Mouse (Mus musculus) macrophage (primary cell): Measurements from ENCODE around the gene Hmgn2. TPM values are rescaled to one million over a fixed set of nuclear protein-coding genes. Genes with fewer than 3 reads are reported as not detected.
A peak's percentile ranks its signal among the peaks of the same experiment; 100 is the strongest.
"Not testable (repeated sequence)": the region's sequence is repeated elsewhere in the genome, so short reads cannot be mapped to it uniquely, and the experiment has no call there.

ENCODE experiments used
- H3K27ac ChIP-seq: fragments of 350-480 bp; formaldehyde crosslinking; 2 replicates; pipeline ENCODE4 v1.9.0; 2021
- H3K36me3 ChIP-seq: fragments of 350-480 bp; formaldehyde crosslinking; 2 replicates; pipeline ENCODE4 v1.9.0; 2021; ENCODE audit errors: inconsistent target
- H3K4me3 ChIP-seq: fragments of 350-480 bp; formaldehyde crosslinking; 2 replicates; pipeline ENCODE4 v1.9.0; 2021; ENCODE audit errors: inconsistent target
- H3K79me2 ChIP-seq: fragments of 350-480 bp; formaldehyde crosslinking; 2 replicates; pipeline ENCODE4 v1.9.0; 2021; ENCODE audit errors: inconsistent target
- WGBS: methylation state at CpG from one replicate; pipeline ENCODE4 v1.1.7; 2026; ENCODE audit warnings: inconsistent platforms; ENCODE audit not compliant: missing documents; 5-methylcytosine and 5-hydroxymethylcytosine counted together
- polyA plus RNA-seq: library from polyadenylated mRNA; stranded (reverse); fragments of 250-400 nt; gene quantifications from 3 replicates; pipeline ENCODE4 v1.2.4, GENCODE M21; 2018; ENCODE audit warnings: inconsistent platforms

The Hmgn2 gene
- polyA plus RNA-seq, 1 experiment from 2014 or later, result 209 TPM

DNA sequence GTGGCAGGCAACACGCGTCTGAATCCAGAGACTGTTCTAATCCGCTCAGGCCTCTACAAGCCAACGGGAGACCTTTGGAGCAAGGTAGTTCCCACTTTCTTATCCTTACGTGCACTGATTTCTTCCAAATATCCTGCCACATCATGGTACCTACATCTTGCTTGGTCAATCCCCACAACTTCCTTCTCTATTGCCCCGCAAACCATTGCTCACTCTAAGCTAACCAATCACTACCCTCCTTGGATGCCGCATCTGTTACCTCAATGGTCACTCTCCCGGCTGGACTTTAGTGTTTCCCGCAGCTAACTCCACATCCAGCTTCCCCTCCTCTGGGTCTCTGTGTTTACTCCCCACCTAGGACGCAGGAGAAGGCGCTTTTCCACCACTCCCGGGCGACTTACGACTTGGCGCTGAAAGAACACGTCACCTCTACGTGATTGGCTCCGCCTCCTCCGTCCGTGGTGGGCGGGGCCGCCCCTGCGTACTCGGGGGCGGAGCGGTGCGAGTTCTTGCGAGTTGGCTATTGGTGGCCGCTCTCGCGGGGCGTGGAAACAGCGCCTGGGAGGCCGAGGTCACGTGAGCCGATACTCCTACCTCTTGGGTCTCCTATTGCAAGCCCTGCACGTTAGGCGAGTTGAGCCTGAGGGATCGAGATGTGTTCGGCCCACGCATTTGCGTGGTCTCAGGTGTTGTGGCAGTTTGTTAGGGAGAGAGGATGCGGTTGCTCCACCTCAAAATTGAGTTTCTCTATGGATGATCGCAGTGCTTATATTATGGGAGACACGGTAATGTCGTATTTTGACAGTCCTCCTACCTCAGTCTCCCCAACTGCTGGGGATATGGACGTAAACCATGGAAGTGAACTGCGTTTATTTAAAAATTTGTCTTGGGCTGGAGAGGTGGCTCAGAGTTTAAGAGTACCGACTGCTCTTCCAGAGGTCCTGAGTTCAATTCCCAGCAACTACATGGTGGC, 32.3 kb upstream of the Hmgn2 start, which contains the start of gene Dhdds:
Dhdds (minus strand) TSS at position 453 of the 973 bp plus-strand sequence.
- 2% methylated on average over 48 of the region's 49 CpGs for WGBS
- Histone ChIP-seq H3K27ac (peak within 1 kb of the TSS; percentile 34), H3K4me3 (peak within 1 kb of the TSS; percentile 61), H3K36me3 (peaks cover 7% of the 10 kb centered on the region; the same call in 1 of the 2 replicates), H3K79me2 (peaks cover 29% of the 10 kb centered on the region)

DNA sequence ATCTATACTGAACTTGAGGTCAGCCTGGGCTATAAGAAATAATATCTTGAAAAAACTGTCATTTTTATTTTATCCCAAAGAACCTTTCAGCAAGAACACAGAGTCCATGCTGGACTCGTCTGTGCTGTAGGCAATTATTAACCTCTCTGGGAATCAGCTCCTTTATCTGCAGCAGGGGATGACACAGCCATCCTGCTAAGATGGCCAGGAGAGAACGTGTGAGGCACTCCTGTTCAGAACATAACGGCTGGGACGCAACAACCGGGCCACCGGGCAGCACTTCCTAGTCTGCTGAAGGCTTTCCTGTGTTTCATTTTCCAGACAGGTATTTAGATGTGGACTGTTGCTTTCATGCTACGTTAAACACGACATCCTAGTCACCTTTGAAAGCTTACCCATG, 26.2 kb upstream of the Hmgn2 start:
- 93% methylated on average over 8 of the region's 8 CpGs for WGBS
- Histone ChIP-seq H3K36me3 (peaks cover 58% of the 10 kb centered on the region), H3K4me3 (no peak overlapping the region), H3K27ac (no peak overlapping the region), H3K79me2 (peaks cover 20% of the 10 kb centered on the region)

DNA sequence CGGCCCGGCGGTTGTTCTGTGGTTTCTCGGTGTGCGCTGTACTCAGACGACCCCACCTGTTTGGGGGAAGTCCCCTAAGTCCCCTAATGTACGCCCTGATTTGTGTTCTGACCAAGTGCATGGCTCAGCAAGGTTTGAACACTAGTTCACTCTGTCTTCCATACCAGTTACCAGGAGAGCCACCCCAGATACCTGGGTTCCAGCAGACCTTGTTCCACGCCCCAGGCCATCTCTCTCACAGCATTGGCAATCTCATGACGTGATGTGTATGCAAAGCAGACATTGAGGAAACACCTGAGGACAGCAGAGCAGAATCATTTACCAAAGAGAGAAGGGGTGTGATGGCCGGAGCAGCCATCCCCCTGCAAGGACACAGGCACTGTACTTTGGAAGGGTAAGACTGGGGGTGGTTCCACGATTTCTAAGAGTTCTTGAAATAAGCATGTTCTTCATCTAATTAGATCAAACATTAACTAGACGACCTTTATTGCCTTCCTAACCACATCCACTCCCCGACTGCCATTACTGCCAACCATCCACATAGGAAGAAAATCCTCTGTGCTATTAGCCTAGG, 22.7 kb upstream of the Hmgn2 start:
- no peak overlapping the region for H3K27ac ChIP-seq
- no peak overlapping the region for H3K4me3 ChIP-seq
- WGBS, result 87% methylated on average over 13 of the region's 13 CpGs
- H3K36me3 ChIP-seq, result peaks cover 83% of the 10 kb centered on the region
- no peaks in the 10 kb centered on the region for H3K79me2 ChIP-seq

DNA sequence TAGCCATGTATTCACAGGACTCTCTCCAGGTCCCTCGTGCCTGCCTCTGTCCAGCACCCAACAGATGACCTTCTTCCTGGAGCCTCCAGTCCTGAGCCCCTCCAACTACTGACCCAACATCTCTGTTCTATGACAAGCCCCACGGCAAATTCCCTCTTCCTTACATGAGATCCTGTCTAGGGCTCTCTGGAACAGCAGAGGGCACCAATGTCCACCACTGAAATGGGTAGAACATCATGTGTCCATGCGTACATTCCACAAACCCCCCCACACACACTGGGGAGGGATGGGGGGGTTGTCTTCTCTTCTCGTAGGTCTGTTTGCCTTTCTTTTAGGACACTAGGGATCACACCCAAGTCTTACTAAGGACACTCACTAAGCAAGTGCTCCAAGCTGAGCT, 21.6 kb upstream of the Hmgn2 start:
- Histone ChIP-seq H3K79me2 (no peaks in the 10 kb centered on the region), H3K27ac (no peak overlapping the region), H3K36me3 (peaks cover 79% of the 10 kb centered on the region), H3K4me3 (no peak overlapping the region)
- WGBS, result 90% methylated on average over 4 of the region's 4 CpGs

DNA sequence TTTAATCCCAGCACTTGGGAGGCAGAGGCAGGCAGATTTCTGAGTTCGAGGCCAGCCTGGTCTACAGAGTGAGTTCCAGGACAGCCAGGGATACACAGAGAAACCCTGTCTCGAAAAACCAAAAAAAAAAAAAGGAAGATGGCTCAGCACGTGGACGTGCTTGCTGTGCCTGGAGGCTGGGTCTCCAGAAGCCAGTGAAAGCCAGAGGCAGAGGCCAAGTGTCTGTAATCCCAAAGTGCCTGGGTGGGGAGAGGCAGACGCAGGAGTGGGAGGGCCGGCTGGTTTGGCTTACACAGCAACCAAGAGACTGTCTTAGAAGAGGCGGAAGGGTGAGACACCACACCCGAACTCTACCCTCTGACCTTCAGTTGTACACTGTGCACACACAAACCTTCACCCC, 19.8 kb upstream of the Hmgn2 start:
- not testable (repeated sequence) for H3K79me2 ChIP-seq, H3K4me3 ChIP-seq, H3K27ac ChIP-seq
- peaks cover 63% of the 10 kb centered on the region for H3K36me3 ChIP-seq
- WGBS, result 98% methylated on average over 6 of the region's 8 CpGs

DNA sequence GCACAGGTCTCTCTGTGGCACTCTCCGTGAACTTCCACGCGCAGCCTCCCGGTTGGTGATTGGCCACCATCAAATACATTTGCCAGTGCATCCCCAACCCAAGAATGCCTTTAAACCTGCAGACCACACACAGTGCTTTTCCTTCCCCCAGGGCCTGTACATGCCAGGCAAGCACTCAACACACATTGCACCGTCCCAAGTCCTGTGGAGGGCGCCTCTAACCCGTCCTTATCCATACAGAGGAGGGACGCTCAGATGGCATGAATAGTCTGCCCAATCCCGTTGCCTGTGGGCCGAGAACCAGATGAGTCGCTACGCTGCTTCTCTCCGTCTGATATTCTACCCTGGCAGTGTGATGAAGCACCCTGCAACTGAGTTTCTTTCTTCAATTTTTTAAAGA, 14.5 kb upstream of the Hmgn2 start:
- Histone ChIP-seq H3K36me3 (peaks cover 64% of the 10 kb centered on the region), H3K27ac (no peak overlapping the region), H3K4me3 (no peak overlapping the region), H3K79me2 (no peaks in the 10 kb centered on the region)
- 96% methylated on average over 13 of the region's 13 CpGs for WGBS

DNA sequence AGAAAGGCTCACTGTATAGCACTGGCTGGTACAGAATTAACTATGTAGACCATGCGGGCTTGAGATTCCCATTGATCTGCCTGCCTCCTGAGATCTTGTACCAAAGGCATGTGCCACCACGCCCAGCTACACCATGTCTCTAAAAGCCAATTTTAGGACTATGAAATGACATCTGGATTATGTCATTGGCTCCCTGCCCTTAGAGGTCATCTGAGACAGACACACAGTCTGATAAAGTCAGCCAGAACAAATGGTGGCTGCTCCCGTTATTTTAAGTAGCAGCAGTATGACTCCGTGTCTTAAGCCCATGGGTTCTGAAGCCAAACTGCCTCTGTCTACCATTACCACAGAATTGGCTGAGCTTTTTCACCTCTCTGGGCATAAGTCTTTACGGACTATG, 12.0 kb upstream of the Hmgn2 start:
- H3K79me2 ChIP-seq, result no peaks in the 10 kb centered on the region
- no peak overlapping the region for H3K27ac ChIP-seq
- peaks cover 47% of the 10 kb centered on the region for H3K36me3 ChIP-seq
- no peak overlapping the region for H3K4me3 ChIP-seq
- 99% methylated on average over 5 of the region's 5 CpGs for WGBS

DNA sequence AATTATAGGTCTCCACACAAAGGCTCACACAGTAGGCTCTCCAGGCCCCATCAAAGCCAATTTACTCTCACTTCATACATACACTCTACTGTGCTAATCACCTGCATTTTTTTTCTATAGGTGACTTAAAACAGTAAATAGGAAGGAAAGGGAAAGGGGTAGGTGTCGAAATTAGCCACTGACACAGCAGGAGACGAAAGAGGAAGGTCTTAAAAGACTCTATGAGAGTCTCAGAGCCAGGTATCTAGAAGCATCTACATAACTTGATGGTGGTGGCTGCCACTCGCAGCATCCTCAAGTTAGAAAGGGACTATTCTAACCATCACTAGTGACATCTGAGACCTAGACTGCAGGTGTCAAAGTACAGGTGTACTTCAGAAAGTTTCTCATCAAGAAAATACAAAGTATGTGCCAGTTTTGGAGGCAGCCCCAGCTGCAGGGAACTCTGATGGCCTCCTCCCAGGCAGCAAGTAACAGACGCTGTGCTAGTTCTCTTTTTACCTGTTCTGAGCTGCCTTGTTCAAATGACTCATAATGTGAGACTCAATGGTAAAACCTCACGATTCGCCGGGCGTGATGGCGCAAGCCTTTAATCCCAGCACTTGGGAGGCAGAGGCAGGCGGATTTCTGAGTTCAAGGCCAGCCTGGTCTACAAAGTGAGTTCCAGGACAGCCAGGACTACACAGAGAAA, 9.7 kb upstream of the Hmgn2 start:
- H3K27ac ChIP-seq, result no peak overlapping the region
- WGBS, result 75% methylated on average over 10 of the region's 10 CpGs
- no peaks in the 10 kb centered on the region for H3K79me2 ChIP-seq
- H3K36me3 ChIP-seq, result peaks cover 44% of the 10 kb centered on the region
- no peak overlapping the region for H3K4me3 ChIP-seq

DNA sequence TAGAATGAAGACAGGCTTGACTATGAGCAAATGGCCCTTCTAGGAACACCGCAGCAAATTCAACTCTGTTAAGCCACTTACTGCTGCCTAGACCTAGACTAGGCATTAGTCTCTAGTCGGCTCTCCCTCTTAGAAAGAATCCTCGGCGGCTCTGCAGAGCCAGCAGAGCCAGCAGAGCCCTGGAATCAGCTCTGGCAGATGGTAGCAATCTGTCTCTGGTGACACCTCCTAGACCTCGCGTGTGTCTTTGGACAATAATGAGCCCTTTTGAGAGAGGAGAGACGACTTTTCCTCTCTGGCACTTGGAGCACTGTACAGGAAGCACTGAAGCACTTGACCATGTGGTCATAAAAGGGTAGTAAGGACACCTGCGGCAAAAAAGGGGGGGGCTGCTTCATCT, 3.3 kb upstream of the Hmgn2 start:
- WGBS, result 91% methylated on average over 8 of the region's 8 CpGs
- Histone ChIP-seq H3K79me2 (peaks cover 3% of the 10 kb centered on the region), H3K27ac (no peak overlapping the region), H3K36me3 (peaks cover 4% of the 10 kb centered on the region; the same call in 1 of the 2 replicates), H3K4me3 (no peak overlapping the region)

DNA sequence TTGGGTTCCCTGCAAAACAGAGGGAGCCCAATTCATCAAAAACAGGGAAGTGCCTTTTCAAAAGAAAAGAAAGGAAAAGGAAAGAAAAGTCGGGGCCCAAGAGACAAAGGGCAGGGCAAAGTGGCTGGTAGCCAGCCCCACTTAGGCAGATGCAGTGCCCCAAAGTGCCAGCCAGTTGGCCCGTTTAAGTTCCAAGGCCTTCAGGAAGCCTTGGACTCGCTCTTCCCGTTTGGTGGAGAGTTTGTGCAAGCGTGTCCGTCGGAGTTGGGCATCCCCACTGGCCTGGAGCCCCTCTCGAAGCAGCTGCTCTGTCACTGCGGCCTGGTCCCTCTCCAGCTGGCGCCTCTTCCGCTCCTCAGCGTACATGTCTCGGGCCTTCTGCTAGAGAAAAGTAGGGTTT, 2.4 kb upstream of the Hmgn2 start:
- 91% methylated on average over 13 of the region's 13 CpGs for WGBS
- H3K4me3 ChIP-seq, result no peak overlapping the region
- H3K36me3 ChIP-seq, result peaks cover 3% of the 10 kb centered on the region

DNA sequence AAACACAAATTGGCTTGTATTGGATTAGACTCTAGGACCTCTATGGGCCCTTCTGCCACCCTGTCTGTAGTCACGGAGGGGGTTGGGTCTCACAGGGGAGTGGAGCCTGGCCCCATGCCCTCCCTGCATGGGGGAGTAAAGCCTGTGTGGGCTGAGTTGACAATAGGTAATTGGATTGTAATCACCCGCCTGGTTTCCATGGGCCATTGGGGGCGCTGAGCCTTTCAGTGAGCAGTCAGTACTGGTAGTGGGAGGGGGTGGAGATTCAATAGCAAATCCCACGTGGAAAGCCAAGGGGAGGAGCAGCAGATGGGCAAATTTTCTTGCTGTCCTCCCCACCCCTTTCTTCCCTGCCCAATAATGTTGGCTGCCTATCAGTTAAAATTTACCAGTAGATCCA, 1.7 kb upstream of the Hmgn2 start:
- Histone ChIP-seq H3K36me3 (peaks cover 8% of the 10 kb centered on the region), H3K79me2 (peaks cover 16% of the 10 kb centered on the region), H3K4me3 (no peak overlapping the region), H3K27ac (no peak overlapping the region)
- WGBS, result 79% methylated on average over 4 of the region's 4 CpGs

More for the DNA sequence above, 2.4 kb upstream of the Hmgn2 start:
- H3K27ac ChIP-seq, result no peak overlapping the region
- H3K79me2 ChIP-seq, result peaks cover 11% of the 10 kb centered on the region

DNA sequence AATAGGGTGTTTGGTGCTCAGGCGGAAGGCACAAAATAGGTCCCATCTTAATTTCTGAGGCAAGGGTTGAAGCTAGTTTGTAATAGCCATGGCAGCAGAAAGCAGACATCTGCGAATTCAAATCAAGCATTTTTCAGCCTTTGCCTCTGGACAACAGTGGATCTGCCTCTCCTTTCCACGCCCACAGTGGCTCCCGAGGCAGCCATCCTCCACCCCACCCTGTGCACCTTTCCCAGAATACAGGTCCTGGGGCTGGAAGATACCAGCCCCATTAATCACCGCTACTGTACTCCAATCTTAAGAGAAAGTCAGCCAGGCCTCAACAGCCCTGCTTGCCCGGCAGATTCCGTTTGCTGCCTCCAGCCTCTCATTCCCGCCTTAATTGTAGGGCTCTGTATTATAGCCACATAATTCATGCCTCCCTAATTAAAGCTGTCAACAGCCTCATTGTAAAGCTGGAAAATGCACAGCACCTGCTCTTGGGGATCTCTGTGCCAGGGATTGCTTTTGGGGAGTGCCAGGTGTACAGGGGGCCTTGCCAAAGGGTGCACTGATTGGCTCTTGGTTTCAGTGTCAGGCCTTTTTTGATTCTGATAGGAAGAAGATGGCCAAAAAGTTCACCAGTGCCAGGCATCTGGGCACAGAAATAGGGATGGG, 792 bp upstream of the Hmgn2 start:
- Histone ChIP-seq H3K27ac (no peak overlapping the region), H3K79me2 (peaks cover 16% of the 10 kb centered on the region), H3K36me3 (peaks cover 9% of the 10 kb centered on the region), H3K4me3 (no peak overlapping the region)
- WGBS, result 88% methylated on average over 8 of the region's 8 CpGs

DNA sequence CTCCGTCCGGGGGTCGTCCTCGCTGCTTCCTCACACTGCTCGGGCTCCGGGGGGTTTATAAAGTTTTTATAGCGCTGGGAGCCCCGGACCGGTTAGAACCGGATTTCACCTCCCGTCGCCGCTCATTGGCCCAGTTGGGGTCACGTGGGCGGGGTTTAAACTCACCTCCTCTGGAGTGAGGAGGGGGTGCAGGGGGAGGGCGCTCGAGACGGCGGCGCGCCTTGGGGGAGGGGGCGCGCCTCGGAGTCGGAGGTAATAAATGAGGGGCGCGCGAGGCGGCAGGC, 642 bp downstream of the Hmgn2 start:
- Histone ChIP-seq H3K79me2 (peaks cover 16% of the 10 kb centered on the region), H3K36me3 (peaks cover 18% of the 10 kb centered on the region), H3K27ac (no peak overlapping the region), H3K4me3 (peak overlapping the region; percentile 19; the same call in 1 of the 2 replicates)
- 1% methylated on average over 23 of the region's 29 CpGs for WGBS

DNA sequence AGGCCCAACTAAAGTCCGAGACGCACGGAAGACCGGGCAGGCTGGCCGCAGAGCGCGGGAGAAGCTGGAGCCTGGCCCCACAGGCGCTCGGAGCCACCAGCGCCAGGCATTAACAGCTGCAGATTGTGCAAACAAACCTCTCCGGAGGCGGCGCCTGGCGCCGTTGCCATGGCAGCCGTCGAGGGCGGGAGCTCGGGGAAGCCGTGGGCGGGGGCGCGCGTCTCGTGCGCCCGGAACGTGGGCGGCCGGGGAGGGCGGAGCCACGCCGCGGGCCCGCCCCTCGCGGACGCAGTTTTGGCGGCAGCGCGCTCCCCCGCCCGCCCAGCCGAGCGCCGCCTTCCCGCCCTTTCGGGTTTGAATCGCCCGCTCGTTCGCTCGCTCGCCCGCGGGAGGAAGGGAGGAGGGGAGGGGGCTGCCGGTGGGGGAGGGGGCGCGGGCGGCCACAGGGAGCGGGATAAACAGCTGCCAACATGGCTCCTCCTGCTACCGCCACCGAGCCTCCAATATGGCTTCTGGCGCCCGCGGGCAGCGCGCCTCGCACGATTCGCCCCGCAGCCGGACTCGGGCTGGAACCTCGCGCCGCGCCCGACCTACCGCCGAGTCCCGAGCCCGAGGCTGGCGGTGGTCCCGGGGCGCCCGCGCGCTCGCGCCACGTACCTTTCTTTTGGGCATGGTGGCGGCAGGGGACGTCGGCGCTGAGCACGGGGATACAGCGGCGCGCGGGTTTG, 1.1 kb downstream of the Hmgn2 start:
- peaks cover 16% of the 10 kb centered on the region for H3K79me2 ChIP-seq
- peaks cover 18% of the 10 kb centered on the region for H3K36me3 ChIP-seq
- under 1% methylated on average over 43 of the region's 101 CpGs for WGBS
- peak overlapping the region; percentile 27 for H3K27ac ChIP-seq
- H3K4me3 ChIP-seq, result peak overlapping the region; percentile 57
